Mouse (Mus musculus) liver, adult 2 months (tissue): ENCODE data around the gene Mybpc1.

Source experiments
- CTCF ChIP-seq: fragments of 200-500 bp; IDR thresholded peaks from 2 replicates; pipeline ENCODE4 v1.5.1; 2011; ENCODE audit warnings: low read depth, low read length, control low read depth
- POLR2A ChIP-seq: fragments of 200-500 bp; IDR thresholded peaks from 2 replicates; pipeline ENCODE4 v1.6.1; 2011; ENCODE audit warnings: low read length, control low read depth; ENCODE audit not compliant: insufficient read depth; ENCODE audit errors: extremely low read depth

- TF ChIP-seq POLR2A (no peak), CTCF (no peak)
Measured at GRCm38 (mm10) chr10:88600591-88600990, 4.4 kb downstream of the Mybpc1 start.
